Mouse (Mus musculus): Measurements from ENCODE around the gene Gm45213. TPM values are rescaled to one million over a fixed set of nuclear protein-coding genes. Genes with fewer than 3 reads are reported as not detected.

Gene Gm45213
- not detected in 2 replicates for polyA plus RNA-seq (2015; fragmentation: Nextera tagmentation; extraction: Ambion mirVana)

- ATAC-seq = no peak
- no peaks in the 10 kb centered on the region for H3K27me3 ChIP-seq (replicated peaks; ENCODE audit: control insufficient read depth, insufficient read depth, low read length)
- 69% methylated on average over 10 of the region's 10 CpGs for WGBS
Observed at GRCm38 (mm10) chr7:66043552-66044459, at the start of gene Gm45213. Gm45213 (plus strand) TSS chr7:66043602.

DNA sequence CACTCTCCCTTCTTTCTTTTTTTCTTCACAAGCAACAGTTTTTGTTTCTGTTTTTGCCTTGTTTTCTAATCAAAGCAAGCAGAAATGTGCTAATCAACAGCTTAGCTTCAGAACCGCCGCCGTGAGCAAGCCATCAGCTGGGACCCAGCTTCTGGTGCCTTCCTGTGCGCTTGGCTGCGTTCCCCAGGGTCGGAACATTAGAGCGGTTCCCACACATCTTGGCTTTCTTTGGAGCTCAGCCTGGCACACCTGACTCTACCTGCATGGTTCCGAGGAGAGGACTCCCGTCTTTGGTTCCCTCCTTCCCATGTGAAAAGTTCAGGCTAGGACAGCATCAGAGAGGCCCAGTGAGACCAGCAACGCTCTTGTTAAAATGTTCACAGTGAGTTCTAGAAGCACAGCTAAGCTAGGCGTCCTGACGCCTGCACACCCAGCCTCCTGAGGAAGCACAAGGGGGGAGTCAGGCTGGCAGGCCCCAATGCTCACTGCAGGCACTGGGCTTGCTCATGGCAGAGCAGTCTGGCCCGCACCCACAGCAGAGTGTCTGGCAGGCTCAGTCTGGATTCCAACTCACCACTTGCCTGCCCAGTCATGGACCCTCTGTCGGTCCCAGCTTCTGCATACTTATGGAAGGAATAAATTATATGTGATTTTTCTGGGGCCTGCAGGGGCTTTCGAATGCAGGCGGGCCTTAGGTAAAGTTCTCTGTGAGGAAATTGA lies 42.2 kb upstream of the Gm45213 start:
- ATAC-seq = no peak
- H3K27ac ChIP-seq (ENCODE audit: low read length) = no peak overlapping the region
- H3K27me3 ChIP-seq (replicated peaks; ENCODE audit: control insufficient read depth, insufficient read depth, low read length) = no peaks in the 10 kb centered on the region
- H3K4me1 ChIP-seq (ENCODE audit: control insufficient read depth, insufficient read depth, low read length) = no peaks in the 10 kb centered on the region
- H3K4me3 ChIP-seq (ENCODE audit: low read length) = no peak overlapping the region
- no peak overlapping the region for H3K4me2 ChIP-seq (ENCODE audit: low read depth, low read length)
- H3K36me3 ChIP-seq (ENCODE audit: control insufficient read depth, insufficient read depth, low read length) = no peaks in the 10 kb centered on the region
- H3K9me3 ChIP-seq (ENCODE audit: control insufficient read depth, low read length) = peaks cover 3% of the 10 kb centered on the region; the same call in 1 of the 2 replicates
- no peak overlapping the region for H3K9ac ChIP-seq (ENCODE audit: low read depth, low read length)
- WGBS = 90% methylated on average over 16 of the region's 16 CpGs

More at GRCm38 (mm10) chr7:66043552-66044459, at the start of gene Gm45213:
- H3K9ac ChIP-seq (ENCODE audit: low read depth, low read length) = no peak within 1 kb of the TSS
- no peaks in the 10 kb centered on the region for H3K9me3 ChIP-seq (ENCODE audit: control insufficient read depth, low read length)
- no peaks in the 10 kb centered on the region for H3K4me1 ChIP-seq (ENCODE audit: control insufficient read depth, insufficient read depth, low read length)
- H3K4me3 ChIP-seq (ENCODE audit: low read length) = no peak within 1 kb of the TSS
- no peak within 1 kb of the TSS for H3K4me2 ChIP-seq (ENCODE audit: low read depth, low read length)
- no peaks in the 10 kb centered on the region for H3K36me3 ChIP-seq (ENCODE audit: control insufficient read depth, insufficient read depth, low read length)
- no peak within 1 kb of the TSS for H3K27ac ChIP-seq (ENCODE audit: low read length)

- no peak overlapping the region for H3K27ac ChIP-seq (ENCODE audit: low read length)
- peaks cover 3% of the 10 kb centered on the region; the same call in 1 of the 2 replicates for H3K9me3 ChIP-seq (ENCODE audit: control insufficient read depth, low read length)
- ATAC-seq = no peak
- H3K9ac ChIP-seq (ENCODE audit: low read depth, low read length) = no peak overlapping the region
- H3K27me3 ChIP-seq (replicated peaks; ENCODE audit: control insufficient read depth, insufficient read depth, low read length) = no peaks in the 10 kb centered on the region
- no peak overlapping the region for H3K4me3 ChIP-seq (ENCODE audit: low read length)
- H3K4me1 ChIP-seq (ENCODE audit: control insufficient read depth, insufficient read depth, low read length) = no peaks in the 10 kb centered on the region
- H3K36me3 ChIP-seq (ENCODE audit: control insufficient read depth, insufficient read depth, low read length) = no peaks in the 10 kb centered on the region
- no peak overlapping the region for H3K4me2 ChIP-seq (ENCODE audit: low read depth, low read length)
- WGBS = 51% methylated on average over 3 of the region's 3 CpGs
Observed at GRCm38 (mm10) chr7:66001797-66002196, 41.6 kb upstream of the Gm45213 start.

DNA sequence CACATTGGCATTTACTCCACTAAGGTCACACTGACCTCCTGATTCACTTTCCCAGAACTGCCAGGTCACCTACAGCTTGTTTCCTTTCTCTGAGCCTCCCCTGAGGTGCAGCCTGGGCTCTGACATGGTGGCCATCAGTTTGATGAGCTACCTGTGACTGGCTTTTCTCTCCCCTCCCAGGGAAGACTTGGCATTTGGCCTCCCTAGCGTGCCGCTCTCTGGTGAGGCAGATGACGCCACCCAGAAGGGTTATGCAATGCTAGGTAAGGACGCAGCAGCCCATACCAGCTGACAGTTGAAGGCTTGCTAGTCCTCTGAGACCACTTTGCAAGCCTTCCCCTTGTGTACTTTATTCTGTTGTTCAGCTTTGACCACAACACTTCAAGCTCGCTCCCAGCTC lies 40.0 kb upstream of the Gm45213 start:
- Histone ChIP-seq H3K27ac (ENCODE audit: low read length) (no peak overlapping the region), H3K4me3 (ENCODE audit: low read length) (no peak overlapping the region), H3K27me3 (replicated peaks; ENCODE audit: control insufficient read depth, insufficient read depth, low read length) (no peaks in the 10 kb centered on the region), H3K9ac (ENCODE audit: low read depth, low read length) (no peak overlapping the region), H3K4me1 (ENCODE audit: control insufficient read depth, insufficient read depth, low read length) (no peaks in the 10 kb centered on the region), H3K36me3 (ENCODE audit: control insufficient read depth, insufficient read depth, low read length) (no peaks in the 10 kb centered on the region), H3K9me3 (ENCODE audit: control insufficient read depth, low read length) (peaks cover 3% of the 10 kb centered on the region; the same call in 1 of the 2 replicates), H3K4me2 (ENCODE audit: low read depth, low read length) (no peak overlapping the region)
- 87% methylated on average over 5 of the region's 5 CpGs for WGBS
- ATAC-seq = no peak

- Histone ChIP-seq H3K36me3 (ENCODE audit: control insufficient read depth, insufficient read depth, low read length) (no peaks in the 10 kb centered on the region), H3K4me2 (ENCODE audit: low read depth, low read length) (no peak overlapping the region), H3K27ac (ENCODE audit: low read length) (no peak overlapping the region), H3K9me3 (ENCODE audit: control insufficient read depth, low read length) (peaks cover 3% of the 10 kb centered on the region; the same call in 1 of the 2 replicates), H3K27me3 (replicated peaks; ENCODE audit: control insufficient read depth, insufficient read depth, low read length) (no peaks in the 10 kb centered on the region), H3K9ac (ENCODE audit: low read depth, low read length) (no peak overlapping the region), H3K4me1 (ENCODE audit: control insufficient read depth, insufficient read depth, low read length) (no peaks in the 10 kb centered on the region), H3K4me3 (ENCODE audit: low read length) (no peak overlapping the region)
- 70% methylated on average over 13 of the region's 13 CpGs for WGBS
- ATAC-seq = no peak
Observed at GRCm38 (mm10) chr7:66003865-66004638, 39.4 kb upstream of the Gm45213 start.

DNA sequence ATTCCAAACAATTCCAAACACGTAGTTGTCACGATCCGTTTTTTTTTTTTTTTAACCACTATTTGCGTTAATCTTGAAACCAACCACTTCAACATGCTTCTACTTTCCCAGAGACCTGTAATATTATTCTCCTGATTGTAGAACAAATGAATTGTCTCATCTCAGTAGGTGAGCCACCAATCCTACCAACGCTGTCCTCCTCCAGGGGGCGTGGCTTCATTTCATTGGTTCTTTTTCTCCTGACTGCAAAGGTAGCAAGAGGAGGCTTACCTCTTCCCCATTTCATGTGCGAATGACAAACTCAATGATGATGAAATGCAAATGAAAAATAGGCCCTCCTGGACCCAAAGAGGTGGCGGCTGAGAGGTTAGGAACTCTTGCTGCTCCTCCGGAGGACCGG lies 38.3 kb upstream of the Gm45213 start:
- Histone ChIP-seq H3K4me2 (ENCODE audit: low read depth, low read length) (no peak overlapping the region), H3K27me3 (replicated peaks; ENCODE audit: control insufficient read depth, insufficient read depth, low read length) (no peaks in the 10 kb centered on the region), H3K4me3 (ENCODE audit: low read length) (no peak overlapping the region), H3K36me3 (ENCODE audit: control insufficient read depth, insufficient read depth, low read length) (no peaks in the 10 kb centered on the region), H3K27ac (ENCODE audit: low read length) (no peak overlapping the region), H3K9ac (ENCODE audit: low read depth, low read length) (no peak overlapping the region), H3K4me1 (ENCODE audit: control insufficient read depth, insufficient read depth, low read length) (no peaks in the 10 kb centered on the region), H3K9me3 (ENCODE audit: control insufficient read depth, low read length) (no peaks in the 10 kb centered on the region)
- WGBS = 90% methylated on average over 10 of the region's 10 CpGs
- no peak for ATAC-seq

DNA sequence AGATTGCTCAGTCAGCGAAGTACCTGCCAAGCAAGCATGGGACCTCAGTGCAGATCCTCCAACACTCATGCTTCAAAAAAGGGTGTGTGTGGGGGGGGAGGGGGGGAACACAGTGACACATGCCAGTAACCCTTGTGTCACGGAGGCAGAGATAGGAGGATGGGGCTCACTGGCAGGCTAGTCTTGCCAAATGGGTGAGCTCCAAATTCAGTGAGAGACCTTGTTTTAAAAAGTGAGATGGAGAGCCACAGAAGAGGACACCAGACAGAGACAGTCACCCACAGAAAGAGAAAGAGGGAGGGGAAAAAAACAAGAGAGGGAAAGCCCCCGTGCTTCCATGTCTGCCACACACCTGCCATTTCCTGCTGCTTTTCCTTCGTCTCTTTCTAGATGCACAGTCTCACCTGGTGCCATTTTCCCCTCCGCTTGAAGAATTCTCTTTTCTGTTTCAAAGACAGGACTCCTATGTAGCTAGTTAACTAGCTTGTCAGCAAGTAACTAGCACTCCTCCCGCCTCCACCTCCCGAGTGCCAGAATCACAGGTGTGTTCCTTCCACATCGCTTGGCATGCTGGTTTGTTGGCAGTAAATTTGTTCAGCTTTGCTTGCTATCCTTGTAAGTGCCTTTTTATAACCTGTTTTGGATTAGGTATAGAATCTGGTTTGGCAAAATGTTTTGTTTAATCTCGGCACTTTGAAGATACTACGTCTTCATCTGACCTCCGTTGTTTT lies 35.1 kb upstream of the Gm45213 start:
- Histone ChIP-seq H3K27me3 (replicated peaks; ENCODE audit: control insufficient read depth, insufficient read depth, low read length) (no peaks in the 10 kb centered on the region), H3K27ac (ENCODE audit: low read length) (no peak overlapping the region), H3K9ac (ENCODE audit: low read depth, low read length) (no peak overlapping the region), H3K4me2 (ENCODE audit: low read depth, low read length) (no peak overlapping the region), H3K4me3 (ENCODE audit: low read length) (no peak overlapping the region), H3K4me1 (ENCODE audit: control insufficient read depth, insufficient read depth, low read length) (no peaks in the 10 kb centered on the region), H3K9me3 (ENCODE audit: control insufficient read depth, low read length) (no peaks in the 10 kb centered on the region), H3K36me3 (ENCODE audit: control insufficient read depth, insufficient read depth, low read length) (no peaks in the 10 kb centered on the region)
- WGBS = 74% methylated on average over 11 of the region's 11 CpGs
- no peak for ATAC-seq

DNA sequence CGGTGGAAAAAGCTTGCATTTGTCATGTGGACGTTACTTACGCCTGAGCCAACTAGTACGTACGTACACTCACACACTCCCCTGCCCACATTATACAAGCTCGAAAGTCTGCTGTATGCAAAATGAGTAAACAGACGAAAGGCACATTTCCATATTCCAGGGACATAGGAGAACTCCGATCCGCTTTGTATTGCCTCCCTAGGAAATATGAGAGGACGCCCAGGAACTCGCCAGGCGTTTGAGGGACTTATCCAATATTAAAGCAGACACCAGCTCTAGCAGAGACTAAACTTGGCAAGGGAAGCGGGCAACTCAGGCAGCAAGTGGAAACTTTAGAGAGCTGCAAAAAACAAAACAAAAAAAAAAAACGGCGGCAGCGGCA lies 34.5 kb upstream of the Gm45213 start:
- Histone ChIP-seq H3K9ac (ENCODE audit: low read depth, low read length) (no peak overlapping the region), H3K27ac (ENCODE audit: low read length) (no peak overlapping the region), H3K4me3 (ENCODE audit: low read length) (no peak overlapping the region), H3K27me3 (replicated peaks; ENCODE audit: control insufficient read depth, insufficient read depth, low read length) (no peaks in the 10 kb centered on the region), H3K36me3 (ENCODE audit: control insufficient read depth, insufficient read depth, low read length) (no peaks in the 10 kb centered on the region), H3K9me3 (ENCODE audit: control insufficient read depth, low read length) (no peaks in the 10 kb centered on the region), H3K4me1 (ENCODE audit: control insufficient read depth, insufficient read depth, low read length) (no peaks in the 10 kb centered on the region), H3K4me2 (ENCODE audit: low read depth, low read length) (no peak overlapping the region)
- ATAC-seq = no peak
- WGBS = 72% methylated on average over 16 of the region's 16 CpGs

All from intestine, embryonic 16.5 days (tissue).